Mouse (Mus musculus) bone marrow, adult 2 months (tissue): ENCODE measurements around the gene Npc2.

Experiments
- CTCF ChIP-seq: fragments of 200-500 bp; IDR thresholded peaks from 2 replicates; pipeline ENCODE4 v1.5.1; 2011; ENCODE audit warnings: low read length, control low read depth; ENCODE audit not compliant: control insufficient read depth, insufficient read depth
- POLR2A ChIP-seq: fragments of 200-500 bp; IDR thresholded peaks from 2 replicates; pipeline ENCODE4 v1.6.1; 2011; ENCODE audit warnings: low read depth, mild to moderate bottlenecking, control low read depth, low read length, borderline replicate concordance; ENCODE audit not compliant: control insufficient read depth

- TF ChIP-seq POLR2A (no peak), CTCF (no peak)
Measured at GRCm38 (mm10) chr12:84776229-84776628, 3.3 kb upstream of the Npc2 start.
